Mouse (Mus musculus) right cerebral cortex, postnatal 14 days (tissue): Measurements from ENCODE around the gene Ubl5.
A peak's percentile ranks its signal among the peaks of the same experiment; 100 is the strongest.
"Not testable (repeated sequence)": the region's sequence is repeated elsewhere in the genome, so short reads cannot be mapped to it uniquely, and the experiment has no call there.

ENCODE experiments used
- DNase-seq: peaks from one replicate; pipeline ENCODE4 v3.0.0; 2022

Gene Ubl5

GRCm38 (mm10) chr9:20642101-20642895 lies at the start of gene Ubl5:
Gene Ubl5, plus strand, starts transcription at chr9:20642878.
- peak; percentile 77 for DNase-seq

DNA sequence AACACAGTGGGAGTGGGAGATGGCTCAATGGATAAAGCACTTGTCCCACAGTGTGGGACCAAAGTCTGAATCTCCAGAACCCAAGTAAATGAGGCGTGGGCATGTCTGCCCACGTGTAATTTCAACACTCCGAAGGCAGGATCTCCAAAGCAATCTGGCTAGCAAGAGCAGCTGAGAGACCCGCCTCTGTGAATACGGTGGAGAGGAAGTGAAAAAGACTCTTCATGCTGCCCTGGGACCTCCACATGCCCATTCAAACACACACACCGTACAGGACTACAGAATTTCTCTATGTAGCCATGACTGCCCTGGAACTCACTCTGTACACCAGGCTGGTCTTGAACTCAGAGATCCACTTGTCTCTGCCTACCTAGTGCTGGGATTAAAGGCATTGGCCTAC lies 41.4 kb upstream of the Ubl5 start:
- no peak for DNase-seq

DNA sequence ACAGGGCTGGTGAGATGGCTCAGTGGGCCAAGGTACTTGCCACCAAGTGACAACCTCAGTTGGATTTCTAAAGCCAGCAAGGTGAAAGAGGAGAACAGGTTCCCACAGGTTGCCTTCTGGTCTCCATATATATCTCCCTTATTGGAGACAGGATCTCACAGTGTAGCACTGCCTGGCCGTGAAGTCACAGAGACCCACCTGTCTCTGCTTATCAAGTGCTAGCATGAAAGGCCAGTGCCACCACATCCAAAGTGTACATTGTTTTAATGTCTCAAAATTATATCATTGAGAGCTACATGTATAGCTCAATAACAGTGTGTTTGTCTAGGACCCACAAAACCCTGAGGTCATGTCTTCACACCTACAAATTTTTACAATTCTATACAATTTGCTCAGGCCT lies 36.4 kb upstream of the Ubl5 start:
- DNase-seq = no peak

DNA sequence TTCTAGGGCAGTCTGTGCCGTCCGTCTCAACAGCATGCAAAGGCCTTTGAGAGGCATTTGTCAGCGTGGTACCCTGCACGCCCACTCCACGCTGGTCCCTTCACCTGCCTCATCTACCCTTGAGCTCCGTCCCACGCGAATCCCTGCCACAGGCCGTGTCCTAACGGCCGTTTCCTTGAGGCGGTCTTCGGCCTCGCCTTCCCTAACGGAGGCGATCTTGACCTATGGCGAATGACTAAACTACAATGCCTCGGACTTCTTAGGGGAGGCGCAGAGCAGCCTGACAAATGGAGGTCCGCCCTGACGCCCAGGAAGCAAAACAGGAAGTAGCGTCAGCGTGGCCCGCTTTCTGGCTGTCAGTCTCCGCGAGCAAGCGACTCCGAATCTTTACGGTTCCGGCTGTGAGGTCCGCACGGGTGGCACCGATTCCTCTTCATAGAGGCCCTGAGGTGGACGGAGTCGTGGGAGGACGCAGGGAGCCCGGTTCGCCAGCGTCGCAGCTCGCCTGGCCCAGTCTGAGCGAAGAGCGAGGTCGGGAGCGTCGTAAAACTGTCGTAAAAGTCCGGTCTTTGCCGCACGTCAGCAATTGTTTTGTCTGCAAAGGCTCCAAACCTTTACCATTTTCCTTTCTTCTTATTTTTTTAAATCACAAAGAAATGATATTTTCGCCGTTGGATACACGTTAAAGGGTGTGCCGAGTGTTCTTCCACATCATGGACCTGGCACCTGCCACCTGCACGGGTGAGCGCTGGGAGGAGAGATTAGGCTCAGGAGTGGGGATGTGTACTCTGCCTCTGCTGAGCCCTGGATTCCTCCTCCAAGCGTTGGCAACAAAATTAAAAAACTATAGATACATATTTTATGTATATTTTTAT lies 35.3 kb upstream of the Ubl5 start:
- peak; percentile 79 for DNase-seq

GRCm38 (mm10) chr9:20609831-20610464 lies 32.7 kb upstream of the Ubl5 start:
- DNase-seq = no peak

DNA sequence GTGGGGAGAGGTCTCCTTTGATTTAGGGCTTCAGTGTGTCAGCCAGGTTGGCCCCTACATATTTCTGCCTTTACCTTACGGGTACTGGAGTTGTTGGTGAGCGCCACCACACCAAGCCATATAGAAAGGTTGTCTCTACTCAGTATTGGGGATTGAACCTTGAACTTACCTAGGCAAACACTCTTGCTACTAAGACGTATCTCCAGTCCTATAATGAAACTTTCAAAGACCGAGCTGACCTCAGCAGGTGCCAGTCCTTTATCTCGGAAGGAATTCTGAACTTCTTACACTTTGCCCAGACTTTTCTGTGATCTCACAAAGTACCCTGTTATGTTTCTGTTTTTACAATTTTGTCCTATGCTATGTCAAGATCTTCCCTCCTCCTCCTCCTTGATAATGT lies 30.7 kb upstream of the Ubl5 start:
- no peak for DNase-seq

- DNase-seq = no peak
Measured at GRCm38 (mm10) chr9:20616685-20617084, 26.0 kb upstream of the Ubl5 start.

- DNase-seq = no peak
Measured at GRCm38 (mm10) chr9:20631332-20631731, 11.3 kb upstream of the Ubl5 start.

GRCm38 (mm10) chr9:20635676-20636075 lies 7.0 kb upstream of the Ubl5 start:
- DNase-seq = not testable (repeated sequence)

DNA sequence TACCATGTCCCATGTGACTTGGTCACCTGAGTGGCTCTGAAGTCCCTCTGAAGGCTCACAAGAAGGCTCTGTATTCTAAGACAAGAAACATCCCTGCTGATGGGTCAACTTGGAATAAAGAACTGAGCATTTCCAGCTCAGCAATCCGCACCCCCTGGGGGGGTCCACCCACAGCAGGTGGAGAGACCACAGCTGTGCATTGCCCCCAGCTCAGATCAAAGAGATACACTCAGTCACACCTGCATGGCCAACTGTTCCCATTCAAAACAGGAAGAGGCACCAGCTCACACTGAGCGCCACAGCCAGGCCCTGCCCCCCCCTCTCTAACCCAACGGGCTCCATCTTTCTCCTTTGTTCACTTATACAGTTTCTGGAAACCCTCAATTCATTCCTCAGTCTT lies 6.4 kb upstream of the Ubl5 start:
- no peak for DNase-seq

- no peak for DNase-seq
Measured at GRCm38 (mm10) chr9:20636790-20637189, 5.9 kb upstream of the Ubl5 start.

- DNase-seq = no peak
Measured at GRCm38 (mm10) chr9:20638552-20638951, 4.1 kb upstream of the Ubl5 start.

DNA sequence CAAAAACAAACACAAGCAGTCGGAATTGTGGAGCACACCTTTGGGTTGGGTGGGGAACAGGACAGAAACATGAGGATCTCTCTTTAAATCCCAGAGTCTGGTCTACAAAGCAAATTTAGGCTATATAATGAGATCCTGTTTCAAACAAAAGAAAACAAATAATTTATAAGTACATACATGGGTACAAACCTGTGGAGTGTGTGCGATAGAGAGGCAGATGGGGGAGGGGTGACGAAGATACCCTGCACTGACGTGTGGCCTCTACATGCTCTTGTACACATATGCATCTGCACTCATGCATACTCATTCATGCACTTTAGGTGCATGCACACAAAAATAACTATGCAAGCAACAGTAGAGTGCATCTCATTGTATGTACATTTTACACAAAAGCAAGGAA lies 3.2 kb upstream of the Ubl5 start:
- DNase-seq = no peak

DNA sequence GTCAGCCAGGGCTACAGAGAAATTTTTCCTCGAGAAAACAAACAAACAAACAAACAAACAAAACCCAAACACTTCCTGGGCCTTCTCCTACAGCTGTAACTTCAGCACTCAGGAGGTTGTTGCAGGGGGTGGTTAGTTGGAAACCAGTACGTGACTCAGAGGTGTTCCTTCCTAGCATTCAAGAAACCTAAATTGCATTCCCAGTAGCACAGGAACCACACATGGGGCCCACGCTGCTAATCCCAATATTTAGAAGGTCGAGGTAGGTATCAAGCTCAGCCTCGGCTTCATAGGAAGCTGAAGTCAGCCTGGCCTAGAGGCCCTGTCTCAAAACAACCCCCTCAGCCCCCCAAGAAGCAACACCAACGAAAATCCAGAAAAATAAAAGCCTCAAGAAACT lies 1.2 kb upstream of the Ubl5 start:
- DNase-seq = no peak

- peak; percentile 70 for DNase-seq
Measured at GRCm38 (mm10) chr9:20642896-20643466, 303 bp downstream of the Ubl5 start.

DNA sequence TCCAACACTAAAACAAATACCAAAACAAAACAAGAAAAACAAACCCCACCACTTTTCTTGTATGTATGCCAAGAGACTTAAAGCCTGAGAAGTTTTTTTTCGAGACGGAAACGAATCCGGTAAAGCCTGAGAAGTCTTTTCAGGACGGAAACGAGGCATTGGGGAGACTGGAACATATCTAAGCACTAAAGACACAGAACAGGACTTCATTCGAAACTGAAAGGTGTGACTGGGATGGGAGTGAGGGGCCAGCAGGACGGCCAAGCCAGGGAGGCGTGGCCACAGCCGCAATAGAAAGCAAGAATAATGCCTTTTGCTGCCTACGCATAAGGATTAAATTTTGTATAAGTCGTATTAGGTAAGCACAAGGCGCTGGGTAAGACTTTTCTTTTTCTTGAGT lies 1.1 kb downstream of the Ubl5 start:
- DNase-seq = no peak

DNA sequence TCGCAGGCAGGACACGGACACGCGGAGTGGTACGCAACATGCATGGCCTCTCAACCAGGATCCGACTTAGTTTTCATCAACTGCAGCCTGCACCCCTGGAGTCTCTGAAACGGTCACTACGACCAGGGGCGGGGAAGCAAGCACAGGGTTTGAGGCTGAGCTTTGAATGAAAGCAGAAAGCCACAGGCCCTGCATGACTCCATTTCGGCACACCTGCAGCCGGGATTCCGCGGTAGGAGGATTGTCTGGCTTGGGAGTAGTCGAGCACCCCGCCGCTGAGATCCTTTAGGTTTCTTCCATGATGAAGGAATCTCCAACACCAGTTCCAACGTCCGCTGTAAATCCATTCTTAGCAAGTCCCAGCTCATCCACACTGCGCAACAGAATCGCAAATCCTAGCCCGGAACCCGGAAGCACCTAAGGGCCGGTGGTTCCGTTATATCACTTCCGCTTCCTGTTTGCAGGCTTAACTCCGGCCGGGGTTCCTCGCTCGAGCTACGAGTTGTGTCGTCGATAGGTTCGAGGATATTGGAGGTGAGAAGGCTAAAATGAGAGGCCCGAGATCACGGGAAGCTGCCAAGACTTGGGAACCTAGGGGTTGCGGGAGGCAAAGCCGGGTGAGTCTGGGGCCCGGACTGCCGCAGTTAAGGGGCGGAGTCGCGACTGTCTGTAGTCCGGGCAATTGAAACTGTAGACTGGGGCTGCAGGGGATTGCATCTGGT lies 1.8 kb downstream of the Ubl5 start, which contains the start of gene Fbxl12:
Gene Fbxl12, minus strand, starts transcription at position 408 of the 722 bp plus-strand sequence.
- DNase-seq = peak; percentile 71

- no peak for DNase-seq
Measured at GRCm38 (mm10) chr9:20645121-20645520, 2.4 kb downstream of the Ubl5 start.

DNA sequence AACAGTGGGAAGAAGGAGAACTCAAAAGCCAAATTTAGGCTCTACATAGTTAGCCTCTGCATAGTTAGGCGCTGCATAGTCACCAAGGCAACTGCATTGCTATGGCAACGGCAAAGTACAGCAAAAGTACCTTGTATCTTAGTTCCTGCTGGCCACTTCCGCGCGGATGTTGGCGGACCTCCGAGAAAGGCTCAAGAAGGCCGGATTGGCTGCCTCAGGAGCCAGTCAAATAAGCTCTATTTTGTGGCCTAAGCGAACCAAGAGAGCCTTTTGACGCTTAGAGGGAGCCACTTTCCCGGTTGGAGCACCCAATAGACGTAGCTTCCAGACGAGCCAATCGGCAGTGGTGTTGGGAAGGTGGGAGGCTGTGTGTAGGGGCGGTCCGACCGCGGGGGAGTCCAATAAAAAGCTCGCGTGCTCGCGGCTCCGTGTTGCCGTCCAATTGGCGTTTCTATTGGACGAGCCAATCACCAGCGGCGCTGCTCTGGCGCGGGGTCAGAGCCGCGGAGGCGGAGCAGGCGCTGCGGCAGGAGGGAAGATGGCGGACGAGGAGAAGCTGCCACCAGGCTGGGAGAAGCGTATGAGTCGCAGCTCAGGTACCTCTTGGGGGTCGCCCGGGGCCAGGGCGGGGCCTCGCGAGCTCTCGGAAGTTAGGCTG lies 9.1 kb downstream of the Ubl5 start, which contains the start of gene Pin1:
Gene Pin1, plus strand, starts transcription at position 494 of the 658 bp plus-strand sequence.
- peak; percentile 99 for DNase-seq

- DNase-seq = no peak
Measured at GRCm38 (mm10) chr9:20652260-20652658, 9.6 kb downstream of the Ubl5 start.

GRCm38 (mm10) chr9:20653859-20654258 lies 11.2 kb downstream of the Ubl5 start:
- DNase-seq = no peak

DNA sequence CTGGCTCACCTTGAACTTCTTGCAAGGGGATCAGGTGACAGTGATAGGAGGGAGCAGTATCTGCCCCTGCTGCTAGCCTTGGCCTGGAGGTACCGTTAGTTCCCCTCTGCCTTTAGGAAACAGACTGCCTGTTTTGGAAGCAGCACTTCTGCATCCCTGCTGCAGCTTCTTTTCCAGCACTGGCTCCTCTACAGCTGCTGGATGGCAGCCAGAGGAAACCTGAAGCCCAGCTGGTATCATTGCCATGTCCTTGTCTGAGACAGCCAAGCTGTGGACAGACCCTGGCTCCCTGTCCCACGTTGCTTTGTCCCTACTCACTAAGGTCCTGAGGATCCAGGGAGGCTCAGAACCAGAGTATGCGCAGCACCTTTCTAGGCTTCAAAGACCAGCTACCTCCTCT lies 14.9 kb downstream of the Ubl5 start:
- no peak for DNase-seq
